In genomic region chr3:65585823-65586482, GRCm38 (mm10) we compare ENCODE assay signal across 8 mouse cellular contexts. TPM values are rescaled to one million over a fixed set of nuclear protein-coding genes. Genes with fewer than 3 reads are reported as not detected.
DNase-seq lines count a peak whose midpoint lies in the region; ATAC-seq and TF ChIP-seq lines count a peak whose summit lies in the region.

No protein-coding gene starts in this region.

- H3K9me3 ChIP-seq in liver, embryonic 12.5 days (replicated peaks): no peaks in the 10 kb centered on the region

- peak overlapping the region; percentile 56 for H3K4me2 ChIP-seq in liver, embryonic 12.5 days

- no peaks in the 10 kb centered on the region for H3K4me1 ChIP-seq in cerebellum, adult 2 months (ENCODE audit: control insufficient read depth, insufficient read depth, low read length)
- H3K4me1 ChIP-seq in spleen, adult 2 months (ENCODE audit: control insufficient read depth, insufficient read depth, insufficient read length): peaks cover 11% of the 10 kb centered on the region
- no peaks in the 10 kb centered on the region for H3K4me1 ChIP-seq in liver, embryonic 12.5 days

- no peak for TF ChIP-seq POLR2A in cerebellum, adult 2 months (IDR thresholded peaks at IDR 0.05; ENCODE audit: borderline replicate concordance, insufficient read depth, low read length)
- TF ChIP-seq POLR2A in spleen, adult 2 months (IDR thresholded peaks at IDR 0.05; ENCODE audit: low read depth, low read length): no peak

- no peak for DNase-seq in cerebellum, adult 2 months
- no peak for DNase-seq in cerebellum, postnatal 10 days
- no peak for DNase-seq in spleen, adult 2 months (ENCODE audit: low read depth in 1 of 2, low spot score in 2 of 2)
- no peak for DNase-seq in spleen, postnatal 36 days (ENCODE audit: low spot score in 2 of 2)
- no peak for DNase-seq in T-cell, adult 2 months (ENCODE audit: low spot score)
- no peak for DNase-seq in layer of hippocampus, postnatal 14 days (ENCODE audit: low spot score in 2 of 2)
- DNase-seq in layer of hippocampus, adult 8-10 months (ENCODE audit: low spot score in 2 of 2): no peak

- no peak for TF ChIP-seq CTCF in cerebellum, adult 2 months (IDR thresholded peaks at IDR 0.05; ENCODE audit: borderline replicate concordance, insufficient read depth, low read depth, low read length)
- TF ChIP-seq CTCF in spleen, adult 2 months (IDR thresholded peaks at IDR 0.05; ENCODE audit: extremely low read depth, insufficient read depth, insufficient read length, insufficient replicate concordance): no peak

- WGBS in cerebellum, adult 2 months: 35% methylated on average over 16 of the region's 16 CpGs
- 25% methylated on average over 16 of the region's 16 CpGs for WGBS in spleen, adult 2 months
- WGBS in liver, embryonic 12.5 days (ENCODE audit: insufficient replicate concordance): 23% methylated on average over 16 of the region's 16 CpGs

- H3K27ac ChIP-seq in cerebellum, adult 2 months (ENCODE audit: insufficient read depth, low read length): no peak overlapping the region
- H3K27ac ChIP-seq in spleen, adult 2 months (ENCODE audit: insufficient read depth, low read length): no peak overlapping the region
- H3K27ac ChIP-seq in liver, embryonic 12.5 days: no peak overlapping the region

- no peak for ATAC-seq in liver, embryonic 12.5 days

- no peak overlapping the region for H3K9ac ChIP-seq in liver, embryonic 12.5 days

- H3K4me3 ChIP-seq in cerebellum, adult 2 months (replicated peaks; ENCODE audit: insufficient read depth, low read depth, low read length): peak overlapping the region; percentile 74
- H3K4me3 ChIP-seq in spleen, adult 2 months (ENCODE audit: extremely low read depth, insufficient read depth, insufficient read length): peak overlapping the region; percentile 53; the same call in 1 of the 2 replicates
- peak overlapping the region; percentile 35 for H3K4me3 ChIP-seq in liver, embryonic 12.5 days

- H3K36me3 ChIP-seq in spleen, adult 2 months (ENCODE audit: control insufficient read depth, insufficient read depth, low read length): no peaks in the 10 kb centered on the region
- no peaks in the 10 kb centered on the region for H3K36me3 ChIP-seq in liver, embryonic 12.5 days

- H3K27me3 ChIP-seq in cerebellum, adult 2 months (ENCODE audit: control insufficient read depth, insufficient read depth, low read length): no peaks in the 10 kb centered on the region
- no peaks in the 10 kb centered on the region for H3K27me3 ChIP-seq in spleen, adult 2 months (ENCODE audit: control insufficient read depth, insufficient read depth, low read length)
- H3K27me3 ChIP-seq in liver, embryonic 12.5 days (replicated peaks): no peaks in the 10 kb centered on the region

RNA-seq across cellular contexts. Expression of gene Tiparp, which starts 57.7 kb away (rescaled TPM):
- 7.9 and 8.3 TPM in 2 replicates for polyA plus RNA-seq in cerebellum, adult 2 months (2012; rRNA removed)
- 1.8 and 2.4 TPM in 2 replicates for polyA plus RNA-seq in spleen, adult 2 months (2012; rRNA removed)
- 9.4 and 10.2 TPM in 2 replicates for polyA plus RNA-seq in liver, embryonic 12.5 days (2016; fragmentation: Nextera tagmentation; extraction: Ambion mirVana)
- 10 to 100 TPM; 19.3 to 19.6 TPM for total RNA-seq in layer of hippocampus, postnatal 14 days (2021)
- 10 to 100 TPM; 15.0 to 21.8 (median 15.9) TPM for total RNA-seq in layer of hippocampus, adult 8-10 months (2022)
